Mouse (Mus musculus) olfactory bulb, adult 2 months (tissue): ENCODE data around the gene Satb2.

Experiments used
- CTCF ChIP-seq: fragments of 200-500 bp; IDR thresholded peaks from 2 replicates; pipeline ENCODE4 v1.5.1; 2012; ENCODE audit warnings: low read depth, mild to moderate bottlenecking, low read length, moderate library complexity; ENCODE audit not compliant: insufficient read depth
- POLR2A ChIP-seq: fragments of 200-500 bp; IDR thresholded peaks from 2 replicates; pipeline ENCODE4 v1.6.1; 2012; ENCODE audit warnings: mild to moderate bottlenecking, low read depth, low read length, moderate library complexity; ENCODE audit not compliant: insufficient read depth

DNA sequence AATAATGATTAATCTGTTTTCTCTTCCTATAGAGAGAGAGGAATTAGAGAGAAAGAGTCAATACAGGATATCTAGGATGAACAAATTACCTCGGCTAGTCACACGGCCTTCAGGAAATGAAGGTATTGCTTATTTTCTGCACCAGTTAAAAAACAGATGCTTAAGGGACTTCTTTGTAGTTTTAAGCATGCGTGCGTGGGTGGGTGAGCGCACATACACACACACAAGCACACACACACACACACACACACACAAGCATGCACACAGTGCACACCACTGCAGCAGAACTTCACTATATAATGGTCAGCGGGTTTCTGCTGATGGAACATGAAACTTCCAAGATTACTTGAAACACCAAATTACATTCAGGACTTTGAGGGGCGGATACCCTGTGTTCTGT lies 14.0 kb downstream of the Satb2 start:
- no peak for TF ChIP-seq CTCF
- no peak for TF ChIP-seq POLR2A
